Mouse (Mus musculus) CH12.LX (cell line): ENCODE results near the gene Cdkl4. TPM values are rescaled to one million over a fixed set of nuclear protein-coding genes. Genes with fewer than 3 reads are reported as not detected.

Experiments
- DNase-seq: peaks from one replicate; pipeline ENCODE4 v3.0.0-alpha.2; 2013; ENCODE audit errors: extremely low read depth
- H3K27ac ChIP-seq: 2 replicates; pipeline ENCODE4 v1.5.1; 2012; ENCODE audit warnings: low read depth, mild to moderate bottlenecking, control low read depth, moderate library complexity; ENCODE audit not compliant: insufficient read depth
- H3K27me3 ChIP-seq: replicated peaks from 2 replicates; pipeline ENCODE3; 2012; ENCODE audit warnings: inconsistent platforms
- H3K36me3 ChIP-seq, 2 experiments: replicated peaks in 1 of 2; 2 replicates each; pipeline versions ENCODE3 to v1.6.1; 2012; ENCODE audit warnings: inconsistent platforms in 1 of 2, low read length in 1 of 2, mild to moderate bottlenecking in 1 of 2, mixed read lengths in 1 of 2, moderate library complexity in 1 of 2; ENCODE audit not compliant: control insufficient read depth in 1 of 2, insufficient read depth in 1 of 2
- H3K4me1 ChIP-seq, 2 experiments: 2 replicates each; pipeline ENCODE4 v1.6.1; 2012; ENCODE audit warnings: inconsistent platforms in 1 of 2, moderate library complexity in 1 of 2; ENCODE audit not compliant: insufficient read depth in 2 of 2, control insufficient read depth in 1 of 2
- H3K4me2 ChIP-seq: 2 replicates; pipeline ENCODE4 v1.6.1; 2012; ENCODE audit warnings: low read depth, mild to moderate bottlenecking, control low read depth; ENCODE audit not compliant: poor library complexity, insufficient read depth, severe bottlenecking
- H3K4me3 ChIP-seq, 3 experiments: fragments of 150-350 bp in 1 of 3; sonication (generic) in 1 of 3; replicated peaks in 1 of 3; 2 replicates each; pipeline versions ENCODE3 to v1.5.1; 2011 to 2012; ENCODE audit warnings: low read depth in 2 of 3, low read length in 2 of 3, mild to moderate bottlenecking in 2 of 3, moderate library complexity in 2 of 3, control low read depth in 1 of 3, improper control_type of control experiment in 1 of 3, inconsistent platforms in 1 of 3, mixed read lengths in 1 of 3; ENCODE audit not compliant: poor library complexity in 1 of 3
- H3K79me2 ChIP-seq: replicated peaks from 2 replicates; pipeline ENCODE4 v1.6.1; 2012; ENCODE audit warnings: mild to moderate bottlenecking, moderate library complexity; ENCODE audit not compliant: control insufficient read depth, poor library complexity, insufficient read depth, severe bottlenecking; ENCODE audit errors: extremely low read depth
- H3K9ac ChIP-seq: 2 replicates; pipeline ENCODE4 v1.6.1; 2012; ENCODE audit warnings: low read depth, mild to moderate bottlenecking, control low read depth, moderate library complexity; ENCODE audit not compliant: insufficient read depth
- H3K9me3 ChIP-seq: replicated peaks from 2 replicates; pipeline ENCODE3; 2012; ENCODE audit warnings: low read length, inconsistent platforms, mixed read lengths
- BHLHE40 ChIP-seq: IDR thresholded peaks from 2 replicates; pipeline ENCODE4 v1.6.1; 2011; ENCODE audit warnings: mild to moderate bottlenecking, low read depth, low read length, improper control_type of control experiment
- CHD1 ChIP-seq: IDR thresholded peaks from 2 replicates; pipeline ENCODE4 v1.6.1; 2012; ENCODE audit warnings: low read depth, low read length, improper control_type of control experiment, inconsistent platforms
- CHD2 ChIP-seq: IDR thresholded peaks from 2 replicates; pipeline ENCODE4 v1.6.1; 2011; ENCODE audit warnings: low read length, improper control_type of control experiment
- CTCF ChIP-seq, 2 experiments: IDR thresholded peaks in 1 of 2; conservative IDR thresholded peaks in 1 of 2; 2 replicates each; pipeline ENCODE4 v1.5.1; 2011 to 2012; ENCODE audit warnings: low read depth in 2 of 2, low read length in 2 of 2, improper control_type of control experiment in 1 of 2, inconsistent platforms in 1 of 2, mild to moderate bottlenecking in 1 of 2, moderate library complexity in 1 of 2
- E2F4 ChIP-seq: IDR thresholded peaks from 2 replicates; pipeline ENCODE4 v1.6.1; 2011; ENCODE audit warnings: low read depth, low read length, improper control_type of control experiment; ENCODE audit not compliant: insufficient replicate concordance
- ELF1 ChIP-seq: IDR thresholded peaks from 2 replicates; pipeline ENCODE4 v1.6.1; 2014; ENCODE audit warnings: low read depth, mild to moderate bottlenecking, inconsistent platforms, low read length, improper control_type of control experiment
- EP300 ChIP-seq: IDR thresholded peaks from 2 replicates; pipeline ENCODE4 v1.6.1; 2011; ENCODE audit warnings: low read length, improper control_type of control experiment
- ETS1 ChIP-seq: conservative IDR thresholded peaks from 2 replicates; pipeline ENCODE4 v1.6.1; 2012; ENCODE audit warnings: low read depth, mild to moderate bottlenecking, inconsistent platforms, low read length, improper control_type of control experiment, moderate library complexity
- GABPA ChIP-seq: IDR thresholded peaks from 2 replicates; pipeline ENCODE4 v1.6.1; 2012; ENCODE audit warnings: low read depth, low read length, improper control_type of control experiment, inconsistent platforms; ENCODE audit not compliant: insufficient replicate concordance
- HCFC1 ChIP-seq: IDR thresholded peaks from 2 replicates; pipeline ENCODE4 v1.6.1; 2012; ENCODE audit warnings: low read depth, mild to moderate bottlenecking, inconsistent platforms, low read length, improper control_type of control experiment
- IRF4 ChIP-seq: IDR thresholded peaks from 2 replicates; pipeline ENCODE4 v1.6.1; 2014; ENCODE audit warnings: low read depth, mild to moderate bottlenecking, inconsistent platforms, low read length, improper control_type of control experiment
- JUN ChIP-seq: IDR thresholded peaks from 2 replicates; pipeline ENCODE4 v1.6.1; 2011; ENCODE audit warnings: low read depth, mild to moderate bottlenecking, low read length, improper control_type of control experiment, moderate library complexity; ENCODE audit not compliant: insufficient read depth
- JUND ChIP-seq: conservative IDR thresholded peaks from 2 replicates; pipeline ENCODE4 v1.6.1; 2011; ENCODE audit warnings: low read depth, low read length, improper control_type of control experiment
- KAT2A ChIP-seq: IDR thresholded peaks from 2 replicates; pipeline ENCODE4 v1.6.1; 2012; ENCODE audit warnings: low read length, improper control_type of control experiment, inconsistent platforms; ENCODE audit not compliant: insufficient replicate concordance
- MAFK ChIP-seq: IDR thresholded peaks from 2 replicates; pipeline ENCODE4 v1.6.1; 2011; ENCODE audit warnings: low read length, improper control_type of control experiment; ENCODE audit not compliant: insufficient replicate concordance
- MAX ChIP-seq: IDR thresholded peaks from 2 replicates; pipeline ENCODE4 v1.6.1; 2011; ENCODE audit warnings: low read length, improper control_type of control experiment
- MAZ ChIP-seq: IDR thresholded peaks from 2 replicates; pipeline ENCODE4 v1.6.1; 2012; ENCODE audit warnings: low read depth, mild to moderate bottlenecking, inconsistent platforms, low read length, improper control_type of control experiment, moderate library complexity
- MEF2A ChIP-seq: IDR thresholded peaks from 2 replicates; pipeline ENCODE4 v1.6.1; 2014; ENCODE audit warnings: low read depth, mild to moderate bottlenecking, inconsistent platforms, low read length, improper control_type of control experiment, borderline replicate concordance
- MXI1 ChIP-seq: IDR thresholded peaks from 2 replicates; pipeline ENCODE4 v1.6.1; 2011; ENCODE audit warnings: mild to moderate bottlenecking, low read depth, low read length, improper control_type of control experiment
- MYC ChIP-seq: IDR thresholded peaks from 2 replicates; pipeline ENCODE4 v1.6.1; 2011; ENCODE audit warnings: low read depth, mild to moderate bottlenecking, improper control_type of control experiment, low read length
- NELFE ChIP-seq: IDR thresholded peaks from 2 replicates; pipeline ENCODE4 v1.6.1; 2011; ENCODE audit warnings: low read depth, low read length, improper control_type of control experiment
- NRF1 ChIP-seq: IDR thresholded peaks from 2 replicates; pipeline ENCODE4 v1.6.1; 2014; ENCODE audit warnings: low read depth, mild to moderate bottlenecking, inconsistent platforms, low read length, improper control_type of control experiment, moderate library complexity
- PAX5 ChIP-seq: IDR thresholded peaks from 2 replicates; pipeline ENCODE4 v1.6.1; 2012; ENCODE audit warnings: low read length, inconsistent platforms, mixed read lengths
- POLR2A ChIP-seq: IDR thresholded peaks from 2 replicates; pipeline ENCODE4 v1.6.1; 2011; ENCODE audit warnings: low read depth, mild to moderate bottlenecking, improper control_type of control experiment, low read length
- POLR2AphosphoS2 ChIP-seq: IDR thresholded peaks from 2 replicates; pipeline ENCODE4 v1.6.1; 2011; ENCODE audit warnings: low read depth, low read length, improper control_type of control experiment
- RAD21 ChIP-seq: IDR thresholded peaks from 2 replicates; pipeline ENCODE4 v1.6.1; 2011; ENCODE audit warnings: low read depth, mild to moderate bottlenecking, low read length, improper control_type of control experiment, moderate library complexity
- RCOR1 ChIP-seq: conservative IDR thresholded peaks from 2 replicates; pipeline ENCODE4 v1.6.1; 2012; ENCODE audit warnings: low read depth, mild to moderate bottlenecking, inconsistent platforms, low read length, improper control_type of control experiment
- SIN3A ChIP-seq: IDR thresholded peaks from 2 replicates; pipeline ENCODE4 v1.6.1; 2012; ENCODE audit warnings: low read length, improper control_type of control experiment, inconsistent platforms
- SMC3 ChIP-seq: IDR thresholded peaks from 2 replicates; pipeline ENCODE4 v1.6.1; 2011; ENCODE audit warnings: low read depth, low read length, improper control_type of control experiment
- TBP ChIP-seq: conservative IDR thresholded peaks from 2 replicates; pipeline ENCODE4 v1.6.1; 2011; ENCODE audit warnings: low read depth, low read length, improper control_type of control experiment
- TCF12 ChIP-seq: IDR thresholded peaks from 2 replicates; pipeline ENCODE4 v1.6.1; 2014; ENCODE audit warnings: low read depth, mild to moderate bottlenecking, inconsistent platforms, low read length, improper control_type of control experiment
- UBTF ChIP-seq: IDR thresholded peaks from 2 replicates; pipeline ENCODE4 v1.6.1; 2012; ENCODE audit warnings: low read depth, mild to moderate bottlenecking, inconsistent platforms, low read length, improper control_type of control experiment, moderate library complexity
- USF1 ChIP-seq: IDR thresholded peaks from 2 replicates; pipeline ENCODE4 v1.6.1; 2014; ENCODE audit warnings: low read depth, mild to moderate bottlenecking, inconsistent platforms, low read length, improper control_type of control experiment
- USF2 ChIP-seq: conservative IDR thresholded peaks from 2 replicates; pipeline ENCODE4 v1.6.1; 2011; ENCODE audit warnings: low read depth, low read length, improper control_type of control experiment
- ZC3H11A ChIP-seq: IDR thresholded peaks from 2 replicates; pipeline ENCODE4 v1.6.1; 2012; ENCODE audit warnings: low read depth, mild to moderate bottlenecking, inconsistent platforms, low read length, improper control_type of control experiment
- ZKSCAN1 ChIP-seq: IDR thresholded peaks from 2 replicates; pipeline ENCODE4 v1.6.1; 2012; ENCODE audit warnings: low read depth, inconsistent platforms, low read length, improper control_type of control experiment, borderline replicate concordance
- ZMIZ1 ChIP-seq: IDR thresholded peaks from 2 replicates; pipeline ENCODE4 v1.6.1; 2012; ENCODE audit warnings: low read depth, mild to moderate bottlenecking, inconsistent platforms, low read length, improper control_type of control experiment
- ZNF384 ChIP-seq: IDR thresholded peaks from 2 replicates; pipeline ENCODE4 v1.6.1; 2012; ENCODE audit warnings: low read depth, low read length, improper control_type of control experiment, inconsistent platforms
- dilution Hi-C: fragments of 300-500 bp; cut with MboI; formaldehyde crosslinking; loops from 2 replicates; pipeline ENCODE4 v1.14.3; 2020; ENCODE audit warnings: low sequenced_read_pairs; ENCODE audit not compliant: extremely low pct_unique_long_range_greater_than_20kb, extremely low pct_ligation_motif_present
- in situ Hi-C: fragments of 300-500 bp; cut with MboI; formaldehyde crosslinking; loops from 3 replicates; pipeline ENCODE4 v1.14.3; 2019; ENCODE audit warnings: low sequenced_read_pairs, low pct_ligation_motif_present, low pct_unique_long_range_greater_than_20kb, mixed read lengths
- polyA plus RNA-seq: library from polyadenylated mRNA; unstranded; fragments of >175 nt; gene quantifications from 2 replicates; pipeline ENCODE4 v1.2.1, GENCODE M21; 2012; ENCODE audit warnings: low read depth; ENCODE audit not compliant: insufficient read length
- total RNA-seq, 2 experiments: library from RNA; depleted of rRNA; stranded (reverse); fragments of 300-350 nt in 1 of 2; fragments of >200 nt in 1 of 2; gene quantifications; 2 replicates each; pipeline ENCODE4 v1.2.3; 2012 to 2014

Cdkl4 gene
- total and polyA plus RNA-seq, 3 experiments, result 0.76 to 2.0 (median 1.2) TPM

DNA sequence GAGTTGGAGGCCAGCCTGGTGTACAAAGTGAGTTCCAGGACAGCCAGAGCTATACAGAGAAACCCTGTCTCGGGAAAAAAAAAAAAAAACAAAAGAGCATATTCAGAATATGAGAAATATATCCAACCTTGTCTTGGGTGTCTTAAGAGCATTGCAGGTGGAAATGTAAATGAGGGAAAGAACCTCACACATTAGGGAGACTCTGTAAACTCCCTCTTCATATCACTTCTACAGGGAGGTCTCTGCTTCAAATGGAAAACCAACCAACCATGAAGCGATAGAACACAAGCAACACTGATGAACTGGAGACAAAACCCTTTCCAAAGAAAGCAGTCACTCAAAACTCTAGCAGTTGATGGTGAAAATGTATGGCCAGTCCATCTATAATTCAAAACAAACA is 99.9 kb downstream of the Cdkl4 start:
- Histone ChIP-seq H3K4me1 (peaks cover 5 to 53% of the 10 kb centered on the region in 2 experiments; a peak in 3 of 4 replicates), H3K27ac (peak overlapping the region; percentile 70; the same call in 1 of the 2 replicates), H3K4me2 (peak overlapping the region; percentile 97), H3K9ac (peak overlapping the region; percentile 88), H3K4me3 (peak overlapping the region in 2 of 3 experiments; percentile 44 to 86), H3K79me2 (peaks cover 65% of the 10 kb centered on the region), H3K9me3 (no peaks in the 10 kb centered on the region), H3K27me3 (no peaks in the 10 kb centered on the region), H3K36me3 (peaks cover 11 to 29% of the 10 kb centered on the region in 2 experiments)
- peak; percentile 73 for DNase-seq
- in situ Hi-C loops, result no loop called here
- dilution Hi-C loops, result no loop called here
- TF ChIP-seq HCFC1, result no peak
- TF ChIP-seq MAFK, result no peak
- no peak for TF ChIP-seq UBTF
- peak; percentile 76 for TF ChIP-seq ZNF384
- TF ChIP-seq ETS1, result peak; percentile 31; the same call in 1 of the 2 replicates
- no peak for TF ChIP-seq CHD2
- no peak for TF ChIP-seq SMC3
- TF ChIP-seq JUN, result no peak
- no peak for TF ChIP-seq GABPA
- TF ChIP-seq MAX, result no peak
- TF ChIP-seq ZC3H11A, result no peak
- TF ChIP-seq USF2, result no peak
- TF ChIP-seq ELF1, result no peak
- TF ChIP-seq USF1, result no peak
- peak; percentile 72 for TF ChIP-seq SIN3A
- TF ChIP-seq KAT2A, result no peak
- TF ChIP-seq JUND, result no peak
- TF ChIP-seq ZKSCAN1, result no peak
- no peak for TF ChIP-seq TBP
- TF ChIP-seq E2F4, result no peak
- TF ChIP-seq POLR2A, result no peak
- TF ChIP-seq RAD21, result no peak
- no peak for TF ChIP-seq CTCF (conservative IDR thresholded peaks at IDR 0.05 in 1 of 2, IDR thresholded peaks at IDR 0.05 in 1 of 2; ENCODE audit: low read depth in 2 of 2, low read length in 2 of 2)
- no peak for TF ChIP-seq MAZ
- no peak for TF ChIP-seq PAX5
- TF ChIP-seq BHLHE40, result 0 out of 2 replicates have a peak, but pooled peaks have one; percentile 27
- no peak for TF ChIP-seq ZMIZ1
- TF ChIP-seq MXI1, result no peak
- TF ChIP-seq NRF1, result no peak
- TF ChIP-seq RCOR1, result no peak
- peak; percentile 21; the same call in 1 of the 2 replicates for TF ChIP-seq IRF4
- no peak; the same call in 1 of the 2 replicates for TF ChIP-seq MEF2A
- TF ChIP-seq POLR2AphosphoS2, result no peak
- TF ChIP-seq TCF12, result no peak
- 0 out of 2 replicates have a peak, but pooled peaks have one; percentile 14 for TF ChIP-seq MYC
- TF ChIP-seq NELFE, result no peak
- TF ChIP-seq CHD1, result no peak
- TF ChIP-seq EP300, result peak; percentile 86
